Mouse (Mus musculus): Measurements from ENCODE around the gene Lrba.

DNA sequence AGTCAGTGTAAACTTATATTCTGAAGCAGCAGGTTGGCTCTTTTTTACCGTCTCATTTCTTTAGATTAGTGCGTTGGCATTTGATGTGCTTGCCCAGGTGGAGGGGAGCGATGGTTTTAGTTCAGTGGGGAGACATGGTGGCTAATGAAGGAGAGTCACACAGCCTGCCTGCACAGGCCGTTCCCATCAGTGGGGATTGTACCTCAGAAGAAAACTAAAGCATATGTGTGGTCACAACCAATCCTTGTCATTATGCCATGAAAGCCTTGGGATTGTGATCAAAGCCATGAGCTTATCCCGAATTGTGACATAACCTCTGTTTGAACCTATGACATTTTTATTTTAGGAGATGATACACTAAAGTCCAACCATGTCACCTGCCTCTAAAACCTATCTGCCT is 434.8 kb downstream of the Lrba start:
- TF ChIP-seq POLR2A (IDR thresholded peaks at IDR 0.05; ENCODE audit: extremely low read depth, insufficient read depth, low read length) (no peak), CTCF (IDR thresholded peaks at IDR 0.05; ENCODE audit: extremely low read depth, insufficient read depth, low read length) (no peak)
